Mouse (Mus musculus): ENCODE results near the gene Prkag1. TPM values are rescaled to one million over a fixed set of nuclear protein-coding genes. Genes with fewer than 3 reads are reported as not detected.

The Prkag1 gene
- polyA plus RNA-seq, 1 experiment: 132 TPM

- Histone ChIP-seq H3K4me3 (ENCODE audit: insufficient read depth, poor library complexity, severe bottlenecking) (no peak overlapping the region), H3K27me3 (ENCODE audit: control insufficient read depth, insufficient read depth, insufficient read length) (no peaks in the 10 kb centered on the region), H3K36me3 (ENCODE audit: control insufficient read depth, insufficient read depth) (peaks cover 99% of the 10 kb centered on the region), H3K79me2 (ENCODE audit: control insufficient read depth, insufficient read depth) (peaks cover 30% of the 10 kb centered on the region), H3ac (ENCODE audit: control insufficient read depth, insufficient read length, low read depth) (no peak overlapping the region), H3K79me3 (ENCODE audit: low read depth) (no peaks in the 10 kb centered on the region)
- TF ChIP-seq USF1 (IDR thresholded peaks at IDR 0.05; ENCODE audit: low read depth) (no peak), MAX (IDR thresholded peaks at IDR 0.05) (no peak), CEBPB (IDR thresholded peaks at IDR 0.05; ENCODE audit: low read depth) (no peak), MYOD1 (IDR thresholded peaks at IDR 0.05; ENCODE audit: control insufficient read depth, insufficient read length, low read depth) (no peak), FOSL1 (IDR thresholded peaks at IDR 0.05; ENCODE audit: insufficient read depth, low read length, poor library complexity, severe bottlenecking) (no peak), MYOG (IDR thresholded peaks at IDR 0.05; ENCODE audit: control insufficient read depth, extremely low read depth, insufficient read length) (no peak)
Measured at GRCm38 (mm10) chr15:98839671-98840585, 8.6 kb upstream of the Prkag1 start.

GRCm38 (mm10) chr15:98839161-98839560, 7.8 kb upstream of the Prkag1 start:
- TF ChIP-seq CTCF (IDR thresholded peaks at IDR 0.05; ENCODE audit: control insufficient read depth, insufficient read depth, insufficient read length): no peak
- no peak for TF ChIP-seq MAX (IDR thresholded peaks at IDR 0.05)
- no peak for TF ChIP-seq CEBPB (IDR thresholded peaks at IDR 0.05; ENCODE audit: low read depth)
- no peak for TF ChIP-seq FOSL1 (IDR thresholded peaks at IDR 0.05; ENCODE audit: insufficient read depth, low read length, poor library complexity, severe bottlenecking)
- no peak for TF ChIP-seq USF1 (IDR thresholded peaks at IDR 0.05; ENCODE audit: low read depth)
- TF ChIP-seq MYOD1 (IDR thresholded peaks at IDR 0.05; ENCODE audit: control insufficient read depth, insufficient read length, low read depth): no peak
- no peak for TF ChIP-seq MYOG (IDR thresholded peaks at IDR 0.05; ENCODE audit: control insufficient read depth, extremely low read depth, insufficient read length)
- Histone ChIP-seq H3ac (ENCODE audit: control insufficient read depth, insufficient read length, low read depth) (no peak overlapping the region), H3K4me3 (ENCODE audit: insufficient read depth, poor library complexity, severe bottlenecking) (no peak overlapping the region), H3K36me3 (ENCODE audit: control insufficient read depth, insufficient read depth) (peaks cover 99% of the 10 kb centered on the region), H3K79me2 (ENCODE audit: control insufficient read depth, insufficient read depth) (peaks cover 24% of the 10 kb centered on the region), H3K27me3 (ENCODE audit: control insufficient read depth, insufficient read depth, insufficient read length) (no peaks in the 10 kb centered on the region), H3K79me3 (ENCODE audit: low read depth) (no peaks in the 10 kb centered on the region)

DNA sequence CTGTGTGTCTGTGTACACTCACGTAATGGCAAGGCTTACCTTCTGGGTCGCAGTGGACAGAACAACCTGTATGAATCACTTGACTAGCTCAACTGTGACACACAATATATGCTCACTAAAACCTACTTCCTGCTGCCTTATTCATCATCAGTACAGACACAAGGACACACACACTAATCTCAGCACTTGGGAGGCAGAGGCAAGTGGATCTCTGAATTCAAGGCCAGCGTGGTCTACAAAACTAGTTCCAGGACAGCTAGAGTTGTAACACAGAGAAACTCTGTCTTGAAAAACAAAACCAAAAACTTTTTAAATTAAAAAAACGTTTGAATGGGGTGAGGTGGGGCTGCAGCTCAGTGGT, 6.4 kb upstream of the Prkag1 start:
- H3K27me3 ChIP-seq (ENCODE audit: control insufficient read depth, insufficient read depth, insufficient read length): no peaks in the 10 kb centered on the region
- no peak overlapping the region for H3K4me3 ChIP-seq (ENCODE audit: insufficient read depth, poor library complexity, severe bottlenecking)
- peaks cover 20% of the 10 kb centered on the region for H3K79me2 ChIP-seq (ENCODE audit: control insufficient read depth, insufficient read depth)
- no peak overlapping the region for H3ac ChIP-seq (ENCODE audit: control insufficient read depth, insufficient read length, low read depth)
- no peak for TF ChIP-seq MYOD1 (IDR thresholded peaks at IDR 0.05; ENCODE audit: control insufficient read depth, insufficient read length, low read depth)
- no peak for TF ChIP-seq MAX (IDR thresholded peaks at IDR 0.05)
- TF ChIP-seq CEBPB (IDR thresholded peaks at IDR 0.05; ENCODE audit: low read depth): no peak
- no peak for TF ChIP-seq MYOG (IDR thresholded peaks at IDR 0.05; ENCODE audit: control insufficient read depth, extremely low read depth, insufficient read length)
- no peak for TF ChIP-seq FOSL1 (IDR thresholded peaks at IDR 0.05; ENCODE audit: insufficient read depth, low read length, poor library complexity, severe bottlenecking)
- TF ChIP-seq USF1 (IDR thresholded peaks at IDR 0.05; ENCODE audit: low read depth): no peak
- TF ChIP-seq CTCF (IDR thresholded peaks at IDR 0.05; ENCODE audit: control insufficient read depth, insufficient read depth, insufficient read length): no peak
- H3K36me3 ChIP-seq (ENCODE audit: control insufficient read depth, insufficient read depth): peaks cover 95% of the 10 kb centered on the region
- H3K79me3 ChIP-seq (ENCODE audit: low read depth): no peaks in the 10 kb centered on the region

- Histone ChIP-seq H3K79me2 (ENCODE audit: control insufficient read depth, insufficient read depth) (peaks cover 20% of the 10 kb centered on the region), H3K4me3 (ENCODE audit: insufficient read depth, poor library complexity, severe bottlenecking) (no peak overlapping the region), H3K79me3 (ENCODE audit: low read depth) (no peaks in the 10 kb centered on the region), H3ac (ENCODE audit: control insufficient read depth, insufficient read length, low read depth) (no peak overlapping the region), H3K36me3 (ENCODE audit: control insufficient read depth, insufficient read depth) (peaks cover 90% of the 10 kb centered on the region), H3K27me3 (ENCODE audit: control insufficient read depth, insufficient read depth, insufficient read length) (no peaks in the 10 kb centered on the region)
- TF ChIP-seq MYOG (IDR thresholded peaks at IDR 0.05; ENCODE audit: control insufficient read depth, extremely low read depth, insufficient read length) (no peak), MAX (IDR thresholded peaks at IDR 0.05) (no peak), USF1 (IDR thresholded peaks at IDR 0.05; ENCODE audit: low read depth) (no peak), CEBPB (IDR thresholded peaks at IDR 0.05; ENCODE audit: low read depth) (no peak), CTCF (IDR thresholded peaks at IDR 0.05; ENCODE audit: control insufficient read depth, insufficient read depth, insufficient read length) (no peak), MYOD1 (IDR thresholded peaks at IDR 0.05; ENCODE audit: control insufficient read depth, insufficient read length, low read depth) (no peak), FOSL1 (IDR thresholded peaks at IDR 0.05; ENCODE audit: insufficient read depth, low read length, poor library complexity, severe bottlenecking) (no peak)
Measured at GRCm38 (mm10) chr15:98837006-98837742, 5.9 kb upstream of the Prkag1 start.

DNA sequence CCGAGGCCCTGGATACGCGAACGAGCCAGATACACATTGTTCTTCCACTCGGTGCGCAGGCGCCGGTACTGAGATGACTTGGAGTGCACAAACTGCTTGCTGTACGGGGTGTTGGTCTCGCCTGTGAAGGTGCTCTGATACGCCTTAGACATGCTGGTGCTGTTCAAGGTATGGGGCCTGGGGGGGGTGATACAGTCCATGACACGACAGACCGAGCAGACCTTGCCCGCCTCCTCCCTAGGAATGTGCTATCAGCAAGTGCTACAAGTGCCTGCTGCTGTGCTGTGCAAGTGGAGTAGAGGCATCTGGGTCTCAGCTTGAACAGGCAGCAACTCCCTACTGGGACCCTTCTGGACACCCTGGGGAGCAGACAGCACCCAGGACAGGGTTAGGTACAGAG, 4.0 kb upstream of the Prkag1 start:
- Histone ChIP-seq H3K36me3 (ENCODE audit: control insufficient read depth, insufficient read depth) (peaks cover 71% of the 10 kb centered on the region), H3K79me2 (ENCODE audit: control insufficient read depth, insufficient read depth) (peaks cover 28% of the 10 kb centered on the region), H3K27me3 (ENCODE audit: control insufficient read depth, insufficient read depth, insufficient read length) (no peaks in the 10 kb centered on the region), H3K4me3 (ENCODE audit: insufficient read depth, poor library complexity, severe bottlenecking) (no peak overlapping the region), H3ac (ENCODE audit: control insufficient read depth, insufficient read length, low read depth) (no peak overlapping the region), H3K79me3 (ENCODE audit: low read depth) (peaks cover 1% of the 10 kb centered on the region)
- TF ChIP-seq USF1 (IDR thresholded peaks at IDR 0.05; ENCODE audit: low read depth) (no peak), MYOD1 (IDR thresholded peaks at IDR 0.05; ENCODE audit: control insufficient read depth, insufficient read length, low read depth) (no peak), FOSL1 (IDR thresholded peaks at IDR 0.05; ENCODE audit: insufficient read depth, low read length, poor library complexity, severe bottlenecking) (no peak), MAX (IDR thresholded peaks at IDR 0.05) (no peak), CTCF (IDR thresholded peaks at IDR 0.05; ENCODE audit: control insufficient read depth, insufficient read depth, insufficient read length) (no peak), CEBPB (IDR thresholded peaks at IDR 0.05; ENCODE audit: low read depth) (no peak), MYOG (IDR thresholded peaks at IDR 0.05; ENCODE audit: control insufficient read depth, extremely low read depth, insufficient read length) (no peak)

All from C2C12 (cell line).